Mouse (Mus musculus) midbrain, embryonic 11.5 days (tissue): ENCODE measurements at regions not wholly inside any gene's neighbourhood (a gene's known extent, or its start where the extent isn't known, plus 50 kb on each side); places are given as distances from the start of the nearest gene placed in this dataset.

Experiments used
- ATAC-seq: fragments of 200-750 bp; cut with Nextera tagmentation; 2 replicates; pipeline ENCODE4 v1.8.0; 2017; ENCODE audit warnings: moderate TSS enrichment, moderate library complexity; ENCODE audit not compliant: low FRiP score
- DNase-seq: peaks from one replicate; pipeline ENCODE4 v3.0.0; 2015; ENCODE audit warnings: low spot score; ENCODE audit errors: missing footprints
- H3K27ac ChIP-seq: fragments of 300-500 bp; sonication (generic); 2 replicates; pipeline ENCODE4 v1.5.1; 2014; ENCODE audit warnings: low read depth, low read length
- H3K27me3 ChIP-seq: fragments of 300-500 bp; sonication (generic); 2 replicates; pipeline ENCODE4 v1.6.1; 2014; ENCODE audit warnings: mild to moderate bottlenecking, low read length, moderate library complexity, mixed read lengths; ENCODE audit not compliant: control insufficient read depth, insufficient read depth
- H3K36me3 ChIP-seq: fragments of 300-500 bp; sonication (generic); 2 replicates; pipeline ENCODE4 v1.6.1; 2014; ENCODE audit warnings: mild to moderate bottlenecking, low read length, moderate library complexity, mixed read lengths; ENCODE audit not compliant: control insufficient read depth, insufficient read depth
- H3K4me1 ChIP-seq: fragments of 300-500 bp; sonication (generic); 2 replicates; pipeline ENCODE4 v1.6.1; 2014; ENCODE audit warnings: low read length; ENCODE audit not compliant: control insufficient read depth, insufficient read depth
- H3K4me2 ChIP-seq: fragments of 300-500 bp; sonication (generic); 2 replicates; pipeline ENCODE4 v1.6.1; 2014; ENCODE audit warnings: mild to moderate bottlenecking, moderate library complexity
- H3K4me3 ChIP-seq: fragments of 300-500 bp; sonication (generic); 2 replicates; pipeline ENCODE4 v1.5.1; 2014; ENCODE audit warnings: low read depth, low read length
- H3K9ac ChIP-seq: fragments of 300-500 bp; sonication (generic); 2 replicates; pipeline ENCODE4 v1.6.1; 2014; ENCODE audit warnings: low read length
- H3K9me3 ChIP-seq: fragments of 300-500 bp; sonication (generic); 2 replicates; pipeline ENCODE4 v1.6.1; 2016; ENCODE audit warnings: low read length; ENCODE audit not compliant: control insufficient read depth
- WGBS: fragments of 180-500 bp; shearing (Covaris S2); extraction: QIAGEN DNeasy Blood & Tissue Kit; methylation state at CpG from one replicate; pipeline ENCODE4 v1.1.7; 2014; 5-methylcytosine and 5-hydroxymethylcytosine counted together

GRCm38 (mm10) chr3:81421875-81422274 lies 385.7 kb downstream of the Pdgfc start:
- Histone ChIP-seq H3K27ac (no peak overlapping the region), H3K4me2 (no peak overlapping the region), H3K36me3 (no peaks in the 10 kb centered on the region), H3K9me3 (no peaks in the 10 kb centered on the region), H3K4me1 (no peaks in the 10 kb centered on the region), H3K27me3 (no peaks in the 10 kb centered on the region), H3K4me3 (no peak overlapping the region), H3K9ac (no peak overlapping the region)
- ATAC-seq: no peak
- 41% methylated on average over 1 of the region's 1 CpGs for WGBS
- no peak for DNase-seq

- ATAC-seq (no peak), DNase-seq (no peak)
- no peaks in the 10 kb centered on the region for H3K27me3 ChIP-seq
- no peak overlapping the region for H3K27ac ChIP-seq
- no peaks in the 10 kb centered on the region for H3K4me1 ChIP-seq
- no peak overlapping the region for H3K4me3 ChIP-seq
- 64% methylated on average over 2 of the region's 2 CpGs for WGBS
- no peaks in the 10 kb centered on the region for H3K36me3 ChIP-seq
- no peak overlapping the region for H3K4me2 ChIP-seq
- H3K9ac ChIP-seq: no peak overlapping the region
- H3K9me3 ChIP-seq: no peaks in the 10 kb centered on the region
Observed at GRCm38 (mm10) chr3:81426765-81427164, 390.5 kb downstream of the Pdgfc start.
